Mouse (Mus musculus) layer of hippocampus, adult 2 months (tissue): ENCODE results near the gene Bhlha9. TPM values are rescaled to one million over a fixed set of nuclear protein-coding genes. Genes with fewer than 3 reads are reported as not detected.

Experiments
- DNase-seq, 2 experiments: peaks; one replicate each; pipeline ENCODE4 v3.0.0; 2022; ENCODE audit warnings: low spot score in 2 of 2
- H3K27ac ChIP-seq: fragments of 200-600 bp; 2 replicates; pipeline ENCODE4 v1.8.1; 2022
- H3K4me3 ChIP-seq: fragments of 200-600 bp; 2 replicates; pipeline ENCODE4 v1.8.1; 2022; ENCODE audit warnings: mild to moderate bottlenecking
- CTCF ChIP-seq: fragments of 200-600 bp; conservative IDR thresholded peaks from 2 replicates; pipeline ENCODE4 v1.8.1; 2022; ENCODE audit warnings: antibody characterized with exemption, mild to moderate bottlenecking, moderate library complexity
- long read RNA-seq, 2 experiments: library from polyadenylated mRNA; stranded (forward); transcript quantifications; one replicate each; pipeline ENCODE4 v2.0.0; 2021; ENCODE audit warnings: borderline mapping rate in 2 of 2
- total RNA-seq, 2 experiments: library from RNA; stranded (reverse); gene quantifications; 2 replicates each; pipeline ENCODE4 v1.2.3; 2021

The Bhlha9 gene
- total RNA-seq = 1 to 10 TPM; 3.4 to 5.3 TPM
- long read RNA-seq, experiment 1, partial matches to known transcripts = 0 of 3 reads
- long read RNA-seq, experiment 1, other reads (novel, unspliced or antisense) = 0 of 3 reads
- long read RNA-seq, experiment 2, transcript Bhlha9-201 (1 exons, 1,207 nt) = major isoform, 7 of 7 reads
- long read RNA-seq, experiment 2, partial matches to known transcripts = 0 of 7 reads
- long read RNA-seq, experiment 2, other reads (novel, unspliced or antisense) = 0 of 7 reads

GRCm38 (mm10) chr11:76671871-76672475, at the start of gene Bhlha9:
Gene Bhlha9, plus strand, starts transcription at chr11:76672470.
- DNase-seq = no peak
- Histone ChIP-seq H3K27ac (peak within 1 kb of the TSS; percentile 95), H3K4me3 (peak within 1 kb of the TSS; percentile 56)
- TF ChIP-seq CTCF = no peak

DNA sequence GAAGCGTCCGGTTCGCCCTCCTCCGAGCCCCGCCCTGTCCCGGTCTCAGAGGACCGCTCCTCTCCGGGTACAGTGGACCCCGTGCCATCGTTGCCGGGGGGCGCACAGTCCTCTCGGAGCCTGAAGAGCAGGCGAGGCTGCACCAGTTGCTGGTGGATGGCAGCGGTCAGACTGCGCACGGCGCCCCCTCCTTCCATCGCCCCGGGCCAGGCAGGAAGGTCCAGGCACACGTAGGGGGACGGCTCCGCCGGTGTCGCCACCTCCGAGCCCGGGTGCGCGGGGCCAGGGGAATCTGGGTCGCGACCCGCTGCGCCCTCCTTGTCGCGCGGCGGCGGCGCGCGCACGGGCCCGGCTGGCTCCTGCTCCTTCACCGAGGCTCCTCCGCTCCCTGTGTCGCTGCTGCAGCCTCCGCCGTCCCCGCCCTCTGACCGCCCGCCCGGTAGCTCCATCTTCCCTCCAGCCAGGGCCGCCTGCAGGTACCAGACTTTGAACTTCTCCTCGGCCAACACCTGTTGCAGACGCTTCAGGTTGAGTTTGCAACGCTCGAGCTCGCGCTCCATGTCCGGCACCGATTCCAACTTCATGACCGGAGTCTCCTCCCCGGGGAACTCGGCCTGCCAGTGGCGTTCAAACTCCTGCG, 49.6 kb upstream of the Bhlha9 start:
- H3K27ac ChIP-seq = no peak overlapping the region
- no peak for DNase-seq
- TF ChIP-seq CTCF = no peak
- H3K4me3 ChIP-seq = peak overlapping the region; percentile 64

- Histone ChIP-seq H3K27ac (no peak overlapping the region), H3K4me3 (peak overlapping the region; percentile 64)
- peak in 1 of 2 experiments; percentile 35 for DNase-seq
- no peak for TF ChIP-seq CTCF
These were observed 48.9 kb upstream of the Bhlha9 start for GRCm38 (mm10) chr11:76623206-76623961.

DNA sequence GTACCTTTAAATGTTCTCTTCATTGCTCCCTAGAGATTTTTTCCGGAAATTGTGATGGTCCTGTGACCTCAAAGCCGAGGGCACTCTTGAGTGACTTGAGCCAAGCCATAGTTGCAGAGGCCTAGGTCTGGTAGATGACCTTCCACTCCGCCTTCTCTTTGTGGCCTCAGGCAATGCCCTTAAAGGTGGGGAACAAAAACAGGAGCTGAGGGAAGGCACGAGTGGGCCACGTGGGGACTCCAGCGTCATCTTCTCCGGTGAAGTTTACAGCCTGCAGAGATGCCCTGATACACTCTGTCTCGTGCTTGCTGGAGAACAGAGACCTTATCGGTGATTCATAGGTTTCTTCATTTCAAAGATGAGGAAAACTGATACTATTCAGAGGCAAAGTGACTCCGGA, 48.2 kb upstream of the Bhlha9 start:
- H3K4me3 ChIP-seq = peak overlapping the region; percentile 64
- no peak for TF ChIP-seq CTCF
- H3K27ac ChIP-seq = no peak overlapping the region
- DNase-seq = no peak

GRCm38 (mm10) chr11:76624881-76625280, 47.4 kb upstream of the Bhlha9 start:
- DNase-seq = no peak
- TF ChIP-seq CTCF = no peak
- Histone ChIP-seq H3K4me3 (no peak overlapping the region), H3K27ac (no peak overlapping the region)

DNA sequence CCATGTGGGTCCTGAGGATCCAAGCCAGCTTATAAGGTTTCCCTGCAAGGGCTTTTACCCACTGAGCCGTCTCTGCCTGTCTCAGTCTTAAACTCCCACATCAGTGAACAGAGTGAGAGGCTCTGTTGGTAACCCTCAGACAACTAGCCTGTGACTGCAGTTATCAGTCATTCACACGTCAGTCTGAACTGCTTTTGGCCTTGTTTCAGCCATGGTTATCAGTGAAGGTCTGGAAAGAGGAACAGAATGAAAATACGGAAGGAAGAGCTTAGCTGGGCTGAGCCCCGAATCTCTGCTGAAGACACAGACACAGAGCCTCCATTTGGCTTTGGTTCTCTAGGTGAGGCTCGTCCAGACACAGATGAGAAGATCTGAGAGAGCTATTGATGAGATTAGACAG, 43.7 kb upstream of the Bhlha9 start:
- TF ChIP-seq CTCF = no peak
- DNase-seq = no peak
- no peak overlapping the region for H3K27ac ChIP-seq
- H3K4me3 ChIP-seq = no peak overlapping the region

DNA sequence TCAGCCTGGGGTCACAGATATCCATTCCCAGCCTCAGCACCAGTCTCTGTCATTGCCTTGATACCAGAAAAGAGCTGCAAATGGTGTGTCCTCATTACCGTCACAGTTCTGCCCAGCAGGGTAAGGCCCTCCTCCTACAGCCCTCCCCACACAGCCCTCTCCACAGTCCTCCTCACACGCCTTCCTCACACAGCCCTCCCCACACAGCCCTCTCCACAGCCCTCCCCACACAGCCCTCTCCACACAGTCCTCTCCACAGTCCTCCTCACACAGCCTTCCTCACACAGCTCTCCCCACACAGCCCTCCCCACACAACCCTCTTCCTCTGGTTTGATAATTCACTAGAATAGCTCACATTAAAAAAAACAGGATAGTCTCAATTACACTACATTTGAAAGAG, 42.2 kb upstream of the Bhlha9 start:
- TF ChIP-seq CTCF = no peak
- no peak overlapping the region for H3K27ac ChIP-seq
- no peak overlapping the region for H3K4me3 ChIP-seq
- no peak for DNase-seq

DNA sequence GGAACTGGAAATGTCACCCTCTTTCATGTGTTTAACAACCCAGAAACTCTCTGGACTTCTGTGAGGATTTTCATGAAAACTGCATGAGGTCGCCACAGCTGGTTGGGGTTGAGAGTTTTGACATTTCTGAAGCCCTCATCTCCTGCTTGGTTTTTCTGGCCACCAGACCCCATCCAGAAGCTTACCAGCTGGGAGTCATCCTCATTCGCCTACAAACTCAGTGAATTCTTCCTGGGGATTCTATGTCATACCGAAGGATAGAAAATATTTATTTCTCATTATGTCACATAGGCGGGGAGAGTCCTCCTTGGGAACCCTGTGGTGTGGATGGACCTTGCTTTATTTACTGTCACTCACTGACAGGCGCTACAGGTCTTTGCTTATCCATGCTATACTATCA, 41.8 kb upstream of the Bhlha9 start:
- H3K27ac ChIP-seq = no peak overlapping the region
- DNase-seq = no peak
- no peak overlapping the region for H3K4me3 ChIP-seq
- no peak for TF ChIP-seq CTCF

DNA sequence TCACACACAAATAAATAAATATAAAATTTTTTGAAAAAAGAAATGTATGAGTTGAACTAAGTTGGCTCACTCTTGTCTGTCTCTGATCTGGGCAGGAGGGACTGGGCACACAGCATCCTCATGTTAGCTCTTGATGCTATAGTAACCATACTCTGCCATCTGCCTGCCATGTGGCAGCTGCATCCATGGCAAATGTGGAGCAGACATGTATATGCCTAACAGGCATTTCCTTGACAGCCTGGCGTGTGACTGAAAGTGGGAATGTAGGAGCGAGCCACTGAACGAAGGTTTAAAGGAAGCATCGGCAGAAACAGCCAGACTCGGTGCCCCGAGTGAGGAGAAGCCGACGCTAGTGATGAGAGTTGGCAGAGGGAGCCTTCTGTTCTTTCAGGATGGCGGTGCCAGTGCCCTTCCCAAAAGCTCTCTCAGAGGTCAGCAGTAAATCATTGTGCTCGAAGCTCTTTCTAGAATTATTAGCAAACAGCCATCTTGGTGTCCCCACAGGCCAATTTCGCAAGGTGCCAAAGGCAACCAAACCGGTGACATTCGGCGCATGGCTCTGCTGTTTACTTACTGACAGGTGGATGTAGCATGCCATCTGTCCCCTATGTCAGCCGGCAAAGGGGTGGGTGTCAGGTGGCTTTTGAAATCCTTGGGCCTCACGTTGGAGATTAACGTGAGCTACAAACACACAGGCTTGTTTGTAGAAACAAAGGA, 32.8 kb upstream of the Bhlha9 start:
- peak; percentile 32 to 34 for DNase-seq
- Histone ChIP-seq H3K4me3 (no peak overlapping the region), H3K27ac (peak overlapping the region; percentile 58)
- no peak for TF ChIP-seq CTCF

DNA sequence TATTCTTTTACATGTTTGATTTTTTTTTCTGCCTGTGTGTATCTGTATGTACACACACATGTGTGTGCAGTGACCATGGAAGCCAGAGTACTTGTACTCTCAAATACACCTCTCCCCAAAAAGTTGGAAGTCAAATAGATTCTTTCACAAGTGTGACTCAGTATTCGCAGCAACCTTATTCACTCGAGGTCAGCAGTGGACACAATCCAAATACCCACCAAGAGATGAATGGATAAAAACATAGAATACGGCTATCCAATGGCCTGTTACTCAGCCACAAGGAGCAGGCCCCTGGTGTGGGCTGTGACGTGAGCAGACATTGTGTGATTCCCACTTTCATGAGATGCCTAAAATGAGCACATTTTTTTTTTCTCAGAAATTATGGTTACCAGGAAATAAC, 32.0 kb upstream of the Bhlha9 start:
- TF ChIP-seq CTCF = no peak
- DNase-seq = no peak
- Histone ChIP-seq H3K27ac (no peak overlapping the region; the same call in 1 of the 2 replicates), H3K4me3 (no peak overlapping the region)

DNA sequence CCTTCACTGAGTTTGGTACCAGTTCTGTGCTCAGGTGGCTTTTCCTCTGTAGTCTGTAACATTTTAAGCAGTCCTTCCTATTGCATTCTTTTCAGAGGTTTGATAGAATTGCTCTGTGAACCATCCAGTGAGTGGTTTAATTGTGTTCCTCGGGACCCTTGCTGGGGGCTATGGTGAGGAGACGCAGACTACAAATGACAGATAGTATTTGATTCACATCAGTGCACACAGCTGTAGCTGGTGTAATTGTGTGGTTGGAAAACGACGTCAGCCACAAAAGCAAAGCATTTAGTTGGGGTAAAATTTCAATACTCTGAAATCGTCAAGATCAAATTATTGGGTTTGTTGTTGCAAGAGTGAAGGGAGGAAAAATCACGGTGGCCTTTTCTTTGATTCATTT, 28.0 kb upstream of the Bhlha9 start:
- TF ChIP-seq CTCF = no peak
- Histone ChIP-seq H3K27ac (no peak overlapping the region), H3K4me3 (no peak overlapping the region)
- DNase-seq = no peak

- DNase-seq = no peak
- H3K4me3 ChIP-seq = no peak overlapping the region
- no peak overlapping the region for H3K27ac ChIP-seq
- TF ChIP-seq CTCF = no peak
These were observed 27.2 kb upstream of the Bhlha9 start for GRCm38 (mm10) chr11:76645036-76645435.
